ENCODE assay signal across 12 mouse cellular contexts in the genomic region with DNA sequence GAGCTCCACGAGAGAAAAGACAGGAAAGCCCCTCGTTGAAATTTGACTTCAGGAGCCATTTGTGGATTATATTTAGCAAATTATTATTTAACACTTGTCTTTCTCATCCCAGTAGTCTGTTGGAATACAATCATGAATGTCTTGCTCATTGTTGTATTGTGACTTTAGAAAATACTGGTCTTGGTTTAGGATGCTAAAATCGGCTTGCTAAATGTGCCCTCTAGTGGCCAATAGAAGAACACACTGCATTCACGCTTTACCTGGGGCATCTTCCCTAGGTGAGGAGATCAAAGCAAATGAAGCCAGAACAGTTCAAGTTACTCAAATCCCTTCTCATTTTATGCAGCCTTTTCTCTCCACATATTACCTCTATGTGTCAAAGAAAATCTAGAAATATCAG. TPM values are rescaled to one million over a fixed set of nuclear protein-coding genes. Genes with fewer than 3 reads are reported as not detected.
DNase-seq lines count a peak whose midpoint lies in the region.
"Had no signal": no experiment of that assay in that cellular context is flagged by ENCODE, and none has a peak within 500 bp of the region (broad histone marks: within the 10 kb centered on the region; RNA-seq: fewer than 3 reads in every experiment).

No protein-coding gene starts in this region.

- no peak overlapping the region for H3K27ac ChIP-seq in embryonic facial prominence, embryonic 10.5 days (replicated peaks)
- H3K27ac ChIP-seq: heart, embryonic 13.5 days; neural tube, embryonic 12.5 days had no signal

- H3K4me3 ChIP-seq in embryonic facial prominence, embryonic 10.5 days = no peak overlapping the region
- H3K4me3 ChIP-seq: heart, embryonic 13.5 days; neural tube, embryonic 12.5 days had no signal

- DNase-seq in cerebellum, adult 18-20 months = peak; percentile 8
- no peak for DNase-seq in cerebellum, adult 8-10 months
- peak; percentile 3 for DNase-seq in kidney, postnatal 4 days
- no peak for DNase-seq in kidney, adult 11 months
- peak; percentile 6 for DNase-seq in 416B (ENCODE audit: low read depth)
- peak; percentile 12 for DNase-seq in embryonic facial prominence, embryonic 10.5 days (ENCODE audit: low spot score)
- no peak for DNase-seq in yolk sac, embryonic 10.5 days (ENCODE audit: low spot score)
- DNase-seq in frontal cortex, postnatal 14 days (ENCODE audit: low spot score in 2 of 2) = no peak

- H3K9me3 ChIP-seq in embryonic facial prominence, embryonic 10.5 days = no peaks in the 10 kb centered on the region
- H3K9me3 ChIP-seq: heart, embryonic 13.5 days; neural tube, embryonic 12.5 days had no signal

- H3K27me3 ChIP-seq in embryonic facial prominence, embryonic 10.5 days (replicated peaks; ENCODE audit: low read depth, poor library complexity, severe bottlenecking) = no peaks in the 10 kb centered on the region
- H3K27me3 ChIP-seq: neural tube, embryonic 12.5 days had no signal

- no peaks in the 10 kb centered on the region for H3K36me3 ChIP-seq in embryonic facial prominence, embryonic 10.5 days (replicated peaks)
- H3K36me3 ChIP-seq: heart, embryonic 13.5 days; neural tube, embryonic 12.5 days had no signal

- no peaks in the 10 kb centered on the region for H3K4me1 ChIP-seq in embryonic facial prominence, embryonic 10.5 days
- H3K4me1 ChIP-seq: neural tube, embryonic 12.5 days had no signal

- WGBS in embryonic facial prominence, embryonic 10.5 days = 45% methylated on average over 4 of the region's 4 CpGs

RNA-seq across cellular contexts. Expression of gene Ovch2, which starts 21.4 kb away (rescaled TPM):
- polyA plus RNA-seq in embryonic facial prominence, embryonic 10.5 days (2016; fragmentation: Nextera tagmentation; extraction: Ambion mirVana) = not detected in 2 replicates
- polyA plus RNA-seq: C2C12; heart, embryonic 13.5 days; limb, embryonic 11.5 days; neural tube, embryonic 12.5 days had no signal

RNA-seq across cellular contexts. Expression of gene Cyb5r2, which starts 21.8 kb away (rescaled TPM):
- 0.64 and 0.72 TPM in 2 replicates for polyA plus RNA-seq in embryonic facial prominence, embryonic 10.5 days (2016; fragmentation: Nextera tagmentation; extraction: Ambion mirVana)
- polyA plus RNA-seq: C2C12 had no signal

RNA-seq across cellular contexts. Expression of gene Olfr467, which starts 32.5 kb away (rescaled TPM):
- polyA plus RNA-seq in embryonic facial prominence, embryonic 10.5 days (2016; fragmentation: Nextera tagmentation; extraction: Ambion mirVana) = not detected in 2 replicates
- polyA plus RNA-seq: C2C12; heart, embryonic 13.5 days; limb, embryonic 11.5 days; neural tube, embryonic 12.5 days had no signal

RNA-seq across cellular contexts. Expression of gene Olfr469, which starts 45.7 kb away (rescaled TPM):
- polyA plus RNA-seq in embryonic facial prominence, embryonic 10.5 days (2016; fragmentation: Nextera tagmentation; extraction: Ambion mirVana) = not detected in 2 replicates
- polyA plus RNA-seq: C2C12; heart, embryonic 13.5 days; limb, embryonic 11.5 days; neural tube, embryonic 12.5 days had no signal

Comparison
In these comparisons a context has a peak if more than half of its experiments do, and no peak if none do; other contexts are left out.
1. DNase-seq: peak in cerebellum, adult 18-20 months (2 of 2), kidney, postnatal 4 days (2 of 2), 416B (single experiment) and embryonic facial prominence, embryonic 10.5 days (single experiment); none in cerebellum, adult 8-10 months (single experiment), kidney, adult 11 months (single experiment), yolk sac, embryonic 10.5 days (single experiment) and frontal cortex, postnatal 14 days (0 of 2).